Mouse (Mus musculus): Measurements from ENCODE around the gene Sprr2f. TPM values are rescaled to one million over a fixed set of nuclear protein-coding genes. Genes with fewer than 3 reads are reported as not detected.

Gene Sprr2f
- polyA plus RNA-seq (2012; rRNA removed): not detected in 2 replicates

DNA sequence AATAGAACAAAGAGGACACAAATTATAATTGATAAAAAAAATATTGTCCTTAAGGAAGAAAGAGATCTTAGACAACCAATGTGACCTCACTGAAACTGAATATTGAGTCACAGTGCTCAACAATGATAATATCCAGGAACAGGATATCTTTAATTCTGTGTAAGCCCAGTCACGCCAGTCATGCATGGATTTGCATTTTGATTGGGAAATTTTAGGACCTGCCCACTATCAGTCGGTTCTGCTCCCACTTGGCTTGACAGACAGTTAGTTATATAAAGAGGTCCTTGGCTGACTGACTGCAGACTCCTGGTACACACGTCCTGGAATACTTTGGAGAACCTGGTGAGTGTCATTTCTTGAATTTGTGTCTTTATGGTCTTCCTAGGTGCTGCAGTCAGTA is at the start of gene Sprr2f:
Sprr2f (plus strand) TSS at position 301 of the 400 bp plus-strand sequence.

GRCm38 (mm10) chr3:92316320-92316719 is 48.7 kb upstream of the Sprr2f start, which contains the start of gene Sprr2b:
Gene Sprr2b (plus strand): TSS chr3:92316620.

GRCm38 (mm10) chr3:92338840-92339239 is 26.1 kb upstream of the Sprr2f start, which contains the start of gene Sprr2d:
Gene Sprr2d (plus strand): TSS chr3:92339140.

GRCm38 (mm10) chr3:92351843-92352242 is 13.1 kb upstream of the Sprr2f start, which contains the start of gene Sprr2e:
Gene Sprr2e (plus strand): TSS chr3:92352143.

DNA sequence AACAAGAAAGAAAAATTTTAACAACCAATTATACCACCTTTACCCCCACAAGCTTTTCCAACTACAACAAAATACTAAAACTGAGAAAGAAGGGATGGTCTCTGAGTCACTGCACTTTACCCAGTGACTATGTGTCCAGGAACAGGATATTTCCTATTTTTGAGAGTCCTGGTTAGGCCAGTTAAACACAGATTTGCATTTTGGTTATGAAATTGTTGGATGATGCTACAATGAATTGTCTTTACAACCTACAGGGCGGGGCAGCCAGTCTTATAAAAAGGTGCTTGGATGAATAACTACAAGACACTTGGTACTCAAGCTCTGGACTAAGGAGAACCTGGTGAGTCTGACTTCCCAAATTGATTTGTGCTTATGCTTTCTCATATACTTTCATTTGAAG is 20.4 kb downstream of the Sprr2f start, which contains the start of gene Sprr2h:
Sprr2h (plus strand) TSS at position 301 of the 400 bp plus-strand sequence.

GRCm38 (mm10) chr3:92407691-92408090 is 42.7 kb downstream of the Sprr2f start, which contains the start of gene Sprr2i:
Gene Sprr2i (plus strand): TSS chr3:92407991.

Other genes starting within 250 kb of the Sprr2f start
- not detected in 2 replicates for gene Prr9, start 241.2 kb upstream of the Sprr2f start, polyA plus RNA-seq (2012; rRNA removed)
- gene Lelp1, start 222.4 kb upstream of the Sprr2f start, polyA plus RNA-seq (2012; rRNA removed): not detected in 2 replicates
- gene Sprr2a1, start 149.4 kb upstream of the Sprr2f start, polyA plus RNA-seq (2012; rRNA removed): 32.7 and 59.6 TPM in 2 replicates
- gene Sprr2a2, start 149.3 kb upstream of the Sprr2f start, polyA plus RNA-seq (2012; rRNA removed): 23,758 and 55,060 TPM in 2 replicates
- gene Sprr2a3, start 79.8 kb upstream of the Sprr2f start, polyA plus RNA-seq (2012; rRNA removed): 643 and 812 TPM in 2 replicates
- not detected in 2 replicates for gene Sprr2b, start 48.6 kb upstream of the Sprr2f start, polyA plus RNA-seq (2012; rRNA removed)
- not detected in 2 replicates for gene Sprr2d, start 26.0 kb upstream of the Sprr2f start, polyA plus RNA-seq (2012; rRNA removed)
- not detected in 2 replicates for gene Sprr2e, start 13.0 kb upstream of the Sprr2f start, polyA plus RNA-seq (2012; rRNA removed)
- gene Sprr2h, start 20.5 kb downstream of the Sprr2f start, polyA plus RNA-seq (2012; rRNA removed): 0.22 TPM in 1 of 2 replicates, not detected in the other
- gene Sprr2i, start 42.8 kb downstream of the Sprr2f start, polyA plus RNA-seq (2012; rRNA removed): not detected in 2 replicates
- gene Sprr2j-ps, start 52.9 kb downstream of the Sprr2f start, polyA plus RNA-seq (2012; rRNA removed): not detected in 2 replicates
- gene Gm9774, start 64.2 kb downstream of the Sprr2f start, polyA plus RNA-seq (2012; rRNA removed): 4.5 and 8.2 TPM in 2 replicates
- gene Sprr2k, start 67.4 kb downstream of the Sprr2f start, polyA plus RNA-seq (2012; rRNA removed): not detected in 2 replicates
- gene Sprr1b, start 73.6 kb downstream of the Sprr2f start, polyA plus RNA-seq (2012; rRNA removed): not detected in 2 replicates
- not detected in 2 replicates for gene Sprr3, start 93.5 kb downstream of the Sprr2f start, polyA plus RNA-seq (2012; rRNA removed)
- 27.3 and 33.0 TPM in 2 replicates for gene Sprr1a, start 120.7 kb downstream of the Sprr2f start, polyA plus RNA-seq (2012; rRNA removed)
- not detected in 2 replicates for gene Sprr4, start 135.3 kb downstream of the Sprr2f start, polyA plus RNA-seq (2012; rRNA removed)
- gene 2310046K23Rik, start 169.3 kb downstream of the Sprr2f start, polyA plus RNA-seq (2012; rRNA removed): not detected in 2 replicates
- not detected in 2 replicates for gene Ivl, start 208.5 kb downstream of the Sprr2f start, polyA plus RNA-seq (2012; rRNA removed)
- not detected in 2 replicates for gene Smcp, start 223.8 kb downstream of the Sprr2f start, polyA plus RNA-seq (2012; rRNA removed)
- gene 2210017I01Rik, start 242.3 kb downstream of the Sprr2f start, polyA plus RNA-seq (2012; rRNA removed): not detected in 2 replicates

Data from colon, adult 2 months (tissue).